Mouse (Mus musculus) forebrain, embryonic 15.5 days (tissue): Measurements from ENCODE around the gene Ip6k2. TPM values are rescaled to one million over a fixed set of nuclear protein-coding genes. Genes with fewer than 3 reads are reported as not detected.

Experiments used
- ATAC-seq: fragments of 200-750 bp; cut with Nextera tagmentation; replicated peaks from 2 replicates; pipeline ENCODE4 v1.8.0; 2017; ENCODE audit warnings: mild to moderate bottlenecking, moderate TSS enrichment, moderate library complexity
- H3K27ac ChIP-seq: fragments of 300-500 bp; sonication (generic); replicated peaks from 2 replicates; pipeline ENCODE4 v1.5.1; 2015; ENCODE audit warnings: mild to moderate bottlenecking, inconsistent platforms
- H3K27me3 ChIP-seq: fragments of 300-500 bp; sonication (generic); 2 replicates; pipeline ENCODE4 v1.6.1; 2015; ENCODE audit warnings: inconsistent platforms
- H3K36me3 ChIP-seq: fragments of 300-500 bp; sonication (generic); 2 replicates; pipeline ENCODE4 v1.6.1; 2015; ENCODE audit warnings: mild to moderate bottlenecking, inconsistent platforms
- H3K4me1 ChIP-seq: fragments of 300-500 bp; sonication (generic); 2 replicates; pipeline ENCODE4 v1.6.1; 2015; ENCODE audit warnings: inconsistent platforms
- H3K4me2 ChIP-seq: fragments of 300-500 bp; sonication (generic); replicated peaks from 2 replicates; pipeline ENCODE4 v1.6.1; 2015; ENCODE audit warnings: mild to moderate bottlenecking, inconsistent platforms
- H3K4me3 ChIP-seq: fragments of 300-500 bp; sonication (generic); 2 replicates; pipeline ENCODE4 v1.5.1; 2015; ENCODE audit warnings: mild to moderate bottlenecking, inconsistent platforms
- H3K9ac ChIP-seq: fragments of 300-500 bp; sonication (generic); replicated peaks from 2 replicates; pipeline ENCODE4 v1.6.1; 2015; ENCODE audit warnings: mild to moderate bottlenecking, inconsistent platforms
- H3K9me3 ChIP-seq: fragments of 300-500 bp; sonication (generic); 2 replicates; pipeline ENCODE4 v1.6.1; 2016; ENCODE audit warnings: inconsistent platforms
- WGBS: fragments of 180-500 bp; shearing (Covaris S2); methylation state at CpG from one replicate; pipeline ENCODE4 v1.1.7; 2015; ENCODE audit warnings: mixed read lengths; 5-methylcytosine and 5-hydroxymethylcytosine counted together
- polyA plus RNA-seq: library from polyadenylated mRNA; unstranded; fragments of >200 nt; fragmentation: Nextera tagmentation; extraction: Ambion mirVana; gene quantifications from 2 replicates; pipeline ENCODE4 v1.2.1, GENCODE M21; 2015

Gene Ip6k2
- polyA plus RNA-seq, 1 experiment from 2014 or later = 208 TPM

- Histone ChIP-seq H3K36me3 (no peaks in the 10 kb centered on the region), H3K4me2 (peak overlapping the region; percentile 81), H3K9me3 (no peaks in the 10 kb centered on the region), H3K9ac (no peak overlapping the region), H3K27me3 (no peaks in the 10 kb centered on the region), H3K4me1 (peaks cover 77% of the 10 kb centered on the region), H3K27ac (no peak overlapping the region), H3K4me3 (peak overlapping the region; percentile 4; the same call in 1 of the 2 replicates)
- 93% methylated on average over 2 of the region's 2 CpGs for WGBS
- ATAC-seq = no peak
Measured at GRCm38 (mm10) chr9:108787080-108787479, 3.5 kb downstream of the Ip6k2 start.

GRCm38 (mm10) chr9:108788713-108789112 lies 5.1 kb downstream of the Ip6k2 start:
- Histone ChIP-seq H3K9me3 (no peaks in the 10 kb centered on the region), H3K9ac (no peak overlapping the region), H3K27ac (no peak overlapping the region), H3K4me1 (peaks cover 85% of the 10 kb centered on the region), H3K36me3 (no peaks in the 10 kb centered on the region), H3K4me3 (no peak overlapping the region), H3K27me3 (no peaks in the 10 kb centered on the region), H3K4me2 (peak overlapping the region; percentile 2; the same call in 1 of the 2 replicates)
- 78% methylated on average over 3 of the region's 3 CpGs for WGBS
- no peak for ATAC-seq

GRCm38 (mm10) chr9:108792307-108792706 lies 8.7 kb downstream of the Ip6k2 start:
- ATAC-seq = no peak
- WGBS = 96% methylated on average over 1 of the region's 1 CpGs
- H3K4me2 ChIP-seq = no peak overlapping the region

GRCm38 (mm10) chr9:108792730-108793129 lies 9.1 kb downstream of the Ip6k2 start:
- Histone ChIP-seq H3K4me1 (peaks cover 93% of the 10 kb centered on the region), H3K36me3 (peaks cover 18% of the 10 kb centered on the region), H3K9ac (no peak overlapping the region), H3K4me3 (no peak overlapping the region), H3K9me3 (no peaks in the 10 kb centered on the region), H3K4me2 (no peak overlapping the region), H3K27me3 (no peaks in the 10 kb centered on the region), H3K27ac (no peak overlapping the region)
- WGBS = 28% methylated on average over 3 of the region's 3 CpGs
- ATAC-seq = no peak

More at GRCm38 (mm10) chr9:108792307-108792706, 8.7 kb downstream of the Ip6k2 start:
- Histone ChIP-seq H3K9ac (no peak overlapping the region), H3K4me3 (no peak overlapping the region), H3K9me3 (no peaks in the 10 kb centered on the region), H3K4me1 (peaks cover 96% of the 10 kb centered on the region), H3K27ac (no peak overlapping the region), H3K27me3 (no peaks in the 10 kb centered on the region), H3K36me3 (peaks cover 14% of the 10 kb centered on the region)

GRCm38 (mm10) chr9:108795281-108795680 lies 11.7 kb downstream of the Ip6k2 start:
- Histone ChIP-seq H3K4me2 (no peak overlapping the region), H3K27ac (no peak overlapping the region), H3K36me3 (peaks cover 42% of the 10 kb centered on the region), H3K4me3 (no peak overlapping the region), H3K9ac (no peak overlapping the region), H3K27me3 (no peaks in the 10 kb centered on the region), H3K9me3 (no peaks in the 10 kb centered on the region), H3K4me1 (peaks cover 70% of the 10 kb centered on the region)
- 47% methylated on average over 2 of the region's 2 CpGs for WGBS
- no peak for ATAC-seq

GRCm38 (mm10) chr9:108795762-108796161 lies 12.2 kb downstream of the Ip6k2 start:
- H3K36me3 ChIP-seq = peaks cover 45% of the 10 kb centered on the region
- H3K4me1 ChIP-seq = peaks cover 66% of the 10 kb centered on the region
- peak; percentile 33 for ATAC-seq
- H3K9me3 ChIP-seq = no peaks in the 10 kb centered on the region
- peak overlapping the region; percentile 31; the same call in 1 of the 2 replicates for H3K27ac ChIP-seq
- WGBS = 29% methylated on average over 11 of the region's 11 CpGs
- 0 out of 2 replicates have a peak overlapping the region, but pooled peaks have one; percentile 2 for H3K9ac ChIP-seq
- H3K4me2 ChIP-seq = peak overlapping the region; percentile 25
- H3K4me3 ChIP-seq = no peak overlapping the region
- no peaks in the 10 kb centered on the region for H3K27me3 ChIP-seq

GRCm38 (mm10) chr9:108796351-108796981 lies 12.9 kb downstream of the Ip6k2 start:
- no peak for ATAC-seq
- H3K9ac ChIP-seq = 0 out of 2 replicates have a peak overlapping the region, but pooled peaks have one; percentile 2
- 36% methylated on average over 4 of the region's 4 CpGs for WGBS

GRCm38 (mm10) chr9:108797477-108797876 lies 13.9 kb downstream of the Ip6k2 start:
- H3K4me1 ChIP-seq = peaks cover 49% of the 10 kb centered on the region
- WGBS = 70% methylated on average over 7 of the region's 7 CpGs
- H3K4me3 ChIP-seq = no peak overlapping the region
- no peak overlapping the region for H3K9ac ChIP-seq
- ATAC-seq = no peak
- H3K9me3 ChIP-seq = no peaks in the 10 kb centered on the region
- H3K36me3 ChIP-seq = peaks cover 61% of the 10 kb centered on the region
- no peaks in the 10 kb centered on the region for H3K27me3 ChIP-seq
- H3K27ac ChIP-seq = no peak overlapping the region
- no peak overlapping the region for H3K4me2 ChIP-seq

More at GRCm38 (mm10) chr9:108796351-108796981, 12.9 kb downstream of the Ip6k2 start:
- H3K4me1 ChIP-seq = peaks cover 59% of the 10 kb centered on the region
- H3K4me2 ChIP-seq = 0 out of 2 replicates have a peak overlapping the region, but pooled peaks have one; percentile 25
- H3K27ac ChIP-seq = peak overlapping the region; percentile 31; the same call in 1 of the 2 replicates
- no peaks in the 10 kb centered on the region for H3K9me3 ChIP-seq
- no peak overlapping the region for H3K4me3 ChIP-seq
- peaks cover 51% of the 10 kb centered on the region for H3K36me3 ChIP-seq
- H3K27me3 ChIP-seq = no peaks in the 10 kb centered on the region

GRCm38 (mm10) chr9:108798508-108799075 lies 15.0 kb downstream of the Ip6k2 start:
- Histone ChIP-seq H3K9me3 (no peaks in the 10 kb centered on the region), H3K36me3 (peaks cover 71% of the 10 kb centered on the region), H3K9ac (no peak overlapping the region), H3K4me1 (peaks cover 38% of the 10 kb centered on the region), H3K27ac (no peak overlapping the region), H3K4me2 (no peak overlapping the region), H3K4me3 (no peak overlapping the region), H3K27me3 (no peaks in the 10 kb centered on the region)
- 87% methylated on average over 5 of the region's 5 CpGs for WGBS
- no peak for ATAC-seq

GRCm38 (mm10) chr9:108799564-108799963 lies 16.0 kb downstream of the Ip6k2 start:
- Histone ChIP-seq H3K36me3 (peaks cover 80% of the 10 kb centered on the region), H3K27me3 (no peaks in the 10 kb centered on the region), H3K4me1 (peaks cover 28% of the 10 kb centered on the region), H3K27ac (no peak overlapping the region), H3K9me3 (no peaks in the 10 kb centered on the region), H3K4me2 (no peak overlapping the region), H3K4me3 (no peak overlapping the region), H3K9ac (no peak overlapping the region)
- 70% methylated on average over 3 of the region's 3 CpGs for WGBS
- no peak for ATAC-seq

GRCm38 (mm10) chr9:108805768-108806167 lies 22.2 kb downstream of the Ip6k2 start:
- no peak for ATAC-seq
- Histone ChIP-seq H3K4me3 (no peak overlapping the region), H3K27ac (no peak overlapping the region), H3K9me3 (no peaks in the 10 kb centered on the region), H3K9ac (no peak overlapping the region), H3K27me3 (no peaks in the 10 kb centered on the region), H3K36me3 (peaks cover 68% of the 10 kb centered on the region), H3K4me2 (no peak overlapping the region), H3K4me1 (peaks cover 19% of the 10 kb centered on the region)
- WGBS = 84% methylated on average over 8 of the region's 8 CpGs

GRCm38 (mm10) chr9:108806379-108806778 lies 22.8 kb downstream of the Ip6k2 start:
- no peaks in the 10 kb centered on the region for H3K9me3 ChIP-seq
- no peak overlapping the region for H3K27ac ChIP-seq
- ATAC-seq = no peak
- H3K4me1 ChIP-seq = peaks cover 19% of the 10 kb centered on the region
- peaks cover 62% of the 10 kb centered on the region for H3K36me3 ChIP-seq
- H3K27me3 ChIP-seq = no peaks in the 10 kb centered on the region
- no peak overlapping the region for H3K4me3 ChIP-seq
- no peak overlapping the region for H3K9ac ChIP-seq
- no peak overlapping the region for H3K4me2 ChIP-seq
